Mouse (Mus musculus) telencephalon, adult 2 months (tissue): ENCODE measurements around the gene Ptgs2.
A peak's percentile ranks its signal among the peaks of the same experiment; 100 is the strongest.

Source experiments
- DNase-seq: peaks from one replicate; pipeline ENCODE4 v3.0.0-alpha.2; 2011; ENCODE audit warnings: low read depth, low spot score

The Ptgs2 gene

DNA sequence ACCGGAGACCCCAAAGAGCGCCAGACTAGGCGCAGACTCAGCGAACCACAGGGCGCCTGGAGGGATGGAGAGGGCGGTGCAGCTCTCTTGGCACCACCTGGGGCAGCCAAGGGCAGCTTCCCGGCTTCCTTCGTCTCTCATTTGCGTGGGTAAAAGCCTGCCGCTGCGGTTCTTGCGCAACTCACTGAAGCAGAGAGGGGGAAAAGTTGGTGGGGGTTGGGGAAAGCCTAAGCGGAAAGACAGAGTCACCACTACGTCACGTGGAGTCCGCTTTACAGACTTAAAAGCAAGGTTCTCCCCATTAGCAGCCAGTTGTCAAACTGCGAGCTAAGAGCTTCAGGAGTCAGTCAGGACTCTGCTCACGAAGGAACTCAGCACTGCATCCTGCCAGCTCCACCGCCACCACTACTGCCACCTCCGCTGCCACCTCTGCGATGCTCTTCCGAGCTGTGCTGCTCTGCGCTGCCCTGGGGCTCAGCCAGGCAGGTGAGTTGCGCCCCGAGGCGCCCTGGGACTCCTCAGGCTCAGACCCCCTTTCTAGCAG is at the start of gene Ptgs2:
Gene Ptgs2, plus strand, starts transcription at position 242 of the 544 bp plus-strand sequence.
- DNase-seq = peak; percentile 50

- no peak for DNase-seq
Measured at GRCm38 (mm10) chr1:150050256-150050655, 49.6 kb upstream of the Ptgs2 start.

GRCm38 (mm10) chr1:150065684-150066083 is 34.1 kb upstream of the Ptgs2 start:
- no peak for DNase-seq

DNA sequence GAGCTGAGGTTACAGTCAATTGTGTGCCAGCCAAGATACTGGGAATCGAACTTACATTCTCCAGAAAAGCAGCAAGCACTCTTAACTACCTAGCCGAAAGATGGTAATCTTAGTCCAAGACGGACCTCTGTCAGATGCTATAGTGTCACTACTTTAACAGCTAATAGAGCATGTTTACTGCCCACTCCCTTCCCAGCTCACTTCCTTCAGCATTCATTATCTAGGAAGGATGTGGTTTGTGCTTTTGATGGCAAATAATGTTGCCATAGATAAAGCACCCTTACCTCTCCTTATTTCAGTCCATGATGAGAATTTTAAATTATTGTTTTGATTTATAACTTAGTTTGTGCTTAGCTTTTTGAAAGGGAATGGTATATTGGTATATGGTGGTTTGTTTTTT is 27.0 kb upstream of the Ptgs2 start:
- DNase-seq = no peak

DNA sequence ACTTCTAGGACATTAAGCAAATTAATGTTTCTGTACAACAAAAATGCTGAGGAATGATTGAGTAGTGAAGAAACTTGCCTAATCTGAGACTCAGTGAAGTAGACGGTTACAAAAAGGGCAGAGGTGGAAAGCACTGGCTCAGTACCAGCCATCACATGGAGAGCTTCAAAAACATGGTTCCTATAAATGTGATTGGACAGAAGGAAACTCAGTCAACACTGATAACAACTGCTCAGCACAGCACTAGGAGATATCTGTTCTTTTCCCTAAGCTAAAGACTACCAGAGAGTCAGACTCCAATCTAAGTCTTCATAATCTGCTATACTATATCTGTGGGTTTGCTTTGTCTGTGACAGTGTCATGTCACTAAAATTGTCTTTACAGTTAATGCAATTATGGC is 25.2 kb upstream of the Ptgs2 start:
- no peak for DNase-seq

DNA sequence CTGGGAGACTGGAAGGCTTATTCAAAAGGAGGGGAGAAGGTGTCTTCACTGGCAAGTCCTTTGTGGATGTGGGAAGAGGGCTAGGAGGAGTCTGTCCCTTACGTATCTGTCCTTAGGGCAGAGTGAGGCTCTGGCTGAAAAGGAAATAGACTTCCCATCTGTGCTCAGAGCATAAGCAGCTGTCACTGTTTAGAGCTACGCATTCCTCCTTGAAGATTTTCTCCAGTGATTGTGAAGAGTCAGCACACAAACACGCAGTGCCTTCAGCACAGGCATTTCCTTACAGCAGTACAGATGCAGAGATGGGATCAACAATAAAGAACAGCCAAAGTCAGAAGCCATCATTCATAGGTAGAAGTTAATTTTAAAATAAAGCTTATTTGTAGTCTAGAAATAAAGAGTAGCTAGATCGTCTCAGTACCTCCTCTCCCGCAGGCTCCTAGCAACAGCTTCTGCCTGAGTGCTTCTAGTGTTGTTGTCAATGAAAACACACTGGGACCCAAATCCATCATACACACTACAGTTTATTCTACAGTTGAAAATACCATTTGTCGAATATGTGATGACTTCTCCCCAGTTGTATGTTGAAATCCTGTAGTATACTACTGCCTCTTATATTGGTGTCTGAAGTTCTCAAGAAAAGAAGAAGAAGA is 10.7 kb upstream of the Ptgs2 start:
- DNase-seq = peak; percentile 38

- no peak for DNase-seq
Measured at GRCm38 (mm10) chr1:150090229-150090628, 9.6 kb upstream of the Ptgs2 start.

- DNase-seq = no peak
Measured at GRCm38 (mm10) chr1:150097036-150097435, 2.8 kb upstream of the Ptgs2 start.

- DNase-seq = no peak
Measured at GRCm38 (mm10) chr1:150097721-150098120, 2.1 kb upstream of the Ptgs2 start.

DNA sequence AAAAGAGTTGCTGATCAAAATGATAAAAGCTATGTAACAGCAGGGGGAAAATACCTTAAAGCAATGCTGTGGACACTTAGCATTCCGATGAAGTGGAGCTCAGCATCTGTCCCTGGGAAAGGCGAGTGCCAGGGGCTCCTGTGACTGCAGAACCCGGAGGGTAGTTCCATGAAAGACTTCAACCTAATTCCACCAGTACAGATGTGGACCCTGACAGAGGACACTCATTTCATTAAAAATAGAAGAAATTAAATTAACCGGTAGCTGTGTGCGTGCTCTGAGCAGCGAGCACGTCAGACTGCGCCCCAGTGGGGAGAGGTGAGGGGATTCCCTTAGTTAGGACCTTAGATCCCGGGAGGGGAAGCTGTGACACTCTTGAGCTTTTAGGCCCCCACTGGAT is 457 bp upstream of the Ptgs2 start:
- DNase-seq = no peak

GRCm38 (mm10) chr1:150104228-150104720 is 4.4 kb downstream of the Ptgs2 start:
- DNase-seq = no peak

DNA sequence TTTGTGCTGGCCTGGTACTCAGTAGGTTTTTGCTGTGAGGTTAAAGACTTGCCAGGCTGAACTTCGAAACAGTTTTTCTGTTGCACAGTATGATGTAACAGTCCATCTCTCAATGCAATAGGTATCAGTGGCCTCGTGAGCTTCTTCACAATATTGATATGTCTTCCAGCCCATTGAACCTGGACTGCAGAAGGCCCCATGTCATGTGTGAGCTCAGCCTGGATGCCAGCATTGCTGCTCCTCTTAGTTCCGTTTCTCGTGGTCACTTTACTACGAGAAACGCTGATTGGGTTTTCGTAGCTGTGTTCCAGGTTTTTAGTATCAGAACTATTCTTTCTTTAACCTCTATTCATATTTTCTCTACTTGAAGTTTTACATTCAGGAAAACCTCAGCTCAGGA is 6.9 kb downstream of the Ptgs2 start:
- DNase-seq = no peak

GRCm38 (mm10) chr1:150109591-150109990 is 9.8 kb downstream of the Ptgs2 start:
- no peak for DNase-seq

DNA sequence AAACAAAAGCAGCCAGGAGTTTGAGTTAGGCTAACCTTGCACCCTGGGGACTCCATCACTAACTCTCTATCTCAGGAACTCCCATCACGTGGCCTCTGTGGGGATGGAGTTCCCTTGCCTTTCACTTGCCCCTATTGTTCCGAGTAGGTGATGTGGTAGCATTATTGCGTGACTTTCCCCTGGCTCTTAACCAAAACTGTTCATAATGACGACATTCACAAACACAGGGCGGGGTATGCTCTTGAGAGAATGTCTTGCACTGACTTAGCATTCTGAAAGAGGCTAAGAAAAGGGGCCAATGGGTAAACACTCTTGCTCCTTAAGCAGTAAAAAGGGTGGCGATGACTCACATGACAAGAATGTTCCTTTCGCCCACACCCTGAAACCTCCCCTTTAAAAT is 15.5 kb downstream of the Ptgs2 start:
- no peak for DNase-seq

DNA sequence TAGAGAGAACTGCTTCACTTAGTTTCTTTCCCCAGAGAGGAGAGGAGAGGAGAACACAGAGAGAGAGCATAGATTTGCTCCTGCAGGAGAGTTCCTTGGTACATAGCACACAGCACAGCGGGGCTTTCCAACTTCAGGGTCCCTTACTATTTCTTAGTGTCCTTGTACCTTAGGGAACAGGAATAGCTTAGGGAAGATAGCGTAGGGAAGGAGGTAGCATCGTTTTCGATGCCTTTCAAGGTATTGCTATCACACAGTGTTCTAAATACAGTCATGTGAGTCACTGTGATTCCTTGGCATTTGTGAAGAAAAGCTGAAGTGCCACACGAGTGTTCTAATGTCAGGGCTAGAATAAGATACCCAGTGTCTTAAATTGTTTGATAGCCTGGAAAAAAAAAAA is 18.5 kb downstream of the Ptgs2 start:
- no peak for DNase-seq

DNA sequence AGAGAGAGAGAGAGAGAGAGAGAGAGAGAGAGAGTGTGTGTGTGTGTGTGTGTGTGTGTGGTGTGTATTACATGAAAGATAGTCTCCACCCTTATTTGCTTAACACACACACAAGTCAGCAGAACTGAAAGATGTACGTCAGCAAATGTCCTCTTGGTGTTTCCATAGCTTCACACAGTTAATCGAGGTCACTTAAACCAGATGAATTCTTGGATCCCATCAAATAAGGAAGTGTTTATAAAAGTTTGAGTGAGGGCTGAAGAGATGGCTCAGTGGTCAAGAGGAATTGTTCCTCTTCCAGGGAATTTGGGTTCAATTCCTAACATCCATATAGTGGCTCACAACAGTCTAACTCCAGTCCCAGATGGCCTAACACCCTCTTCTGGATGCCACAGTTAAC is 25.7 kb downstream of the Ptgs2 start:
- no peak for DNase-seq

GRCm38 (mm10) chr1:150130070-150130469 is 30.2 kb downstream of the Ptgs2 start:
- no peak for DNase-seq

GRCm38 (mm10) chr1:150130586-150131275 is 30.9 kb downstream of the Ptgs2 start:
- DNase-seq = no peak

DNA sequence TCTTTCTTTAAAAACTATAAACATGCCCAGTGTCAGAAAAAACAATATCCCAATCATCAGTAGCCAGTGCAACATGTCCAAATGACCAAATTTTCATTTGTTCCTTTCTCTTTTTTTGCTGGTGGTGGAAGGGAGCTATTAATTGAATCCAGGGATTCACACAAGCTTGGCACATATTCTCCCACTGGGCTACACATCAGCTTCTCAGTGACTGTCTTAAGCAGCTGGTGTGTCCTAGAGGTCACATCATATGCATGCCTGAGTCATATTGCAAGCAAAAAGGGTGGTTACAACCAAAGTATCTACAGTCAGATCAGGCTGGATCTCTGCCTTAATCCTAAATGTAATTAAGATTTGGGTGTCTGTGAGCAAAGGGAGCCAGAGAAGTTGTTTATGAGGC is 35.5 kb downstream of the Ptgs2 start:
- no peak for DNase-seq

GRCm38 (mm10) chr1:150139730-150140129 is 39.9 kb downstream of the Ptgs2 start:
- DNase-seq = no peak

DNA sequence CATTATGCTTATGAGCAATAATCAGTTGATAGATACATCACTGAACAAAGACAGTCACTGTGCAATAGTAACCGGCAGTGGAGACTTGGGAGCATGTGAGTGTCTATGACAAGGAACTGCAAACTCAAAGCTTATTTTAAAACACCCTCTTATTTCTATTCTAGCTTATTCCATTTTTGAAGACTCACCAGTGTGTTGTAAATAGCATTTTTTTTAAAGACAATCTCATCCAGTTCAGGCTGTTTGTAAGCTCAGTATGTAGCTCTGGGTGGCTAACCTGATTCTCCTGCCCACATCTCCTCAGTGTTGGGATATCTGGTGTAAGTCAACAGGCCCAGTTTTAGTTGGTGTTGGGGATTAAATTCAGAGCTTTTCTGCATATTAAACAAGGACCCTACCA is 42.1 kb downstream of the Ptgs2 start:
- DNase-seq = peak; percentile 9

GRCm38 (mm10) chr1:150143578-150143977 is 43.7 kb downstream of the Ptgs2 start:
- no peak for DNase-seq

DNA sequence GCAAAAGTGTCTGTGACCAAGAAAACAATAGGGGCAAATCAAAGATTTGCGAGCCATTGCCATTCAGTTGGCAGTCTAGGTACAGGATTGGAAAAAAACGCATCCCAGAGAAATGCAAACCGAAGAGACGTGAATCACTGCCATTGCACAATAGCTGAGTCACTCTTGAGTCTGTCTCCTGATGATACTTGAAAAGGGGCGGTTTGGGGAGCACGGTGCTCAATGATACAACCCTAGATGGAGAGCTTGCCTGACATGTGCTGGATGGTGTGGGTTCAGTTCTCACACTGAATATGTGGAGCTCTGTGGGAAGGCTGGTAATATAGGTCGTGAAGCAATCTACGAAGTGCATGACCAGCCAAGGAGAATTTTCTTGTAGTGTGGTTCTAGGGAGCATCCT is 45.2 kb downstream of the Ptgs2 start:
- no peak for DNase-seq
